Mouse (Mus musculus) forebrain, embryonic 12.5 days (tissue): Measurements from ENCODE around the gene Ccdc194. TPM values are rescaled to one million over a fixed set of nuclear protein-coding genes. Genes with fewer than 3 reads are reported as not detected.

Experiments used
- ATAC-seq: fragments of 200-750 bp; cut with Nextera tagmentation; 2 replicates; pipeline ENCODE4 v1.8.0; 2017; ENCODE audit warnings: moderate TSS enrichment; ENCODE audit not compliant: low FRiP score
- H3K27ac ChIP-seq: fragments of 300-500 bp; sonication (generic); 2 replicates; pipeline ENCODE4 v1.5.1; 2016; ENCODE audit warnings: mild to moderate bottlenecking
- H3K27me3 ChIP-seq: fragments of 300-500 bp; sonication (generic); 2 replicates; pipeline ENCODE4 v1.6.1; 2016; ENCODE audit warnings: mild to moderate bottlenecking
- H3K36me3 ChIP-seq: fragments of 300-500 bp; sonication (generic); replicated peaks from 2 replicates; pipeline ENCODE4 v1.6.1; 2016; ENCODE audit warnings: mild to moderate bottlenecking
- H3K4me1 ChIP-seq: fragments of 300-500 bp; sonication (generic); 2 replicates; pipeline ENCODE4 v1.6.1; 2016
- H3K4me2 ChIP-seq: fragments of 300-500 bp; sonication (generic); 2 replicates; pipeline ENCODE4 v1.6.1; 2016; ENCODE audit warnings: mild to moderate bottlenecking, moderate library complexity
- H3K4me3 ChIP-seq: fragments of 300-500 bp; sonication (generic); replicated peaks from 2 replicates; pipeline ENCODE4 v1.5.1; 2016; ENCODE audit warnings: mild to moderate bottlenecking
- H3K9ac ChIP-seq: fragments of 300-500 bp; sonication (generic); 2 replicates; pipeline ENCODE4 v1.6.1; 2016; ENCODE audit warnings: mild to moderate bottlenecking
- H3K9me3 ChIP-seq: fragments of 300-500 bp; sonication (generic); 2 replicates; pipeline ENCODE4 v1.6.1; 2016
- WGBS: fragments of 180-500 bp; shearing (Covaris S2); methylation state at CpG from one replicate; pipeline ENCODE4 v1.1.7; 2016; 5-methylcytosine and 5-hydroxymethylcytosine counted together
- polyA plus RNA-seq: library from polyadenylated mRNA; unstranded; fragments of >200 nt; fragmentation: Nextera tagmentation; extraction: Ambion mirVana; gene quantifications from 2 replicates; pipeline ENCODE4 v1.2.1, GENCODE M21; 2016

Gene Ccdc194
- polyA plus RNA-seq, 1 experiment from 2014 or later, result 0.20 TPM

- Histone ChIP-seq H3K9me3 (no peaks in the 10 kb centered on the region), H3K9ac (no peak overlapping the region), H3K36me3 (peaks cover 12% of the 10 kb centered on the region), H3K4me2 (no peak overlapping the region), H3K27me3 (0 out of 2 replicates have a peak, but pooled peaks cover 3% of the 10 kb centered on the region), H3K4me1 (peaks cover 11% of the 10 kb centered on the region), H3K4me3 (no peak overlapping the region), H3K27ac (no peak overlapping the region)
- 53% methylated on average over 16 of the region's 16 CpGs for WGBS
- ATAC-seq, result no peak
Measured at GRCm38 (mm10) chr8:71498816-71499690, 26.5 kb downstream of the Ccdc194 start.

- Histone ChIP-seq H3K4me3 (no peak overlapping the region), H3K27ac (no peak overlapping the region), H3K27me3 (0 out of 2 replicates have a peak, but pooled peaks cover 3% of the 10 kb centered on the region), H3K9ac (no peak overlapping the region), H3K4me1 (peaks cover 11% of the 10 kb centered on the region), H3K9me3 (no peaks in the 10 kb centered on the region), H3K36me3 (peaks cover 19% of the 10 kb centered on the region), H3K4me2 (no peak overlapping the region)
- WGBS, result 22% methylated on average over 15 of the region's 15 CpGs
- ATAC-seq, result no peak
Measured at GRCm38 (mm10) chr8:71497881-71498501, 27.5 kb downstream of the Ccdc194 start.

GRCm38 (mm10) chr8:71497077-71497645 lies 28.4 kb downstream of the Ccdc194 start:
- no peak overlapping the region for H3K4me3 ChIP-seq
- 0 out of 2 replicates have a peak, but pooled peaks cover 3% of the 10 kb centered on the region for H3K27me3 ChIP-seq
- H3K9me3 ChIP-seq, result no peaks in the 10 kb centered on the region
- peaks cover 27% of the 10 kb centered on the region for H3K36me3 ChIP-seq
- 86% methylated on average over 1 of the region's 1 CpGs for WGBS
- H3K4me1 ChIP-seq, result peaks cover 11% of the 10 kb centered on the region
- no peak overlapping the region for H3K9ac ChIP-seq
- no peak overlapping the region for H3K4me2 ChIP-seq
- H3K27ac ChIP-seq, result no peak overlapping the region
- no peak for ATAC-seq

- peak overlapping the region; percentile 17; the same call in 1 of the 2 replicates for H3K9ac ChIP-seq
- no peak overlapping the region for H3K4me3 ChIP-seq
- peaks cover 11% of the 10 kb centered on the region for H3K4me1 ChIP-seq
- no peak for ATAC-seq
- H3K27me3 ChIP-seq, result 0 out of 2 replicates have a peak, but pooled peaks cover 3% of the 10 kb centered on the region
- H3K27ac ChIP-seq, result no peak overlapping the region
- WGBS, result 62% methylated on average over 11 of the region's 11 CpGs
- H3K4me2 ChIP-seq, result no peak overlapping the region
- peaks cover 34% of the 10 kb centered on the region for H3K36me3 ChIP-seq
- H3K9me3 ChIP-seq, result no peaks in the 10 kb centered on the region
Measured at GRCm38 (mm10) chr8:71496481-71496880, 29.0 kb downstream of the Ccdc194 start.

- no peak overlapping the region for H3K27ac ChIP-seq
- WGBS, result 92% methylated on average over 5 of the region's 5 CpGs
Measured at GRCm38 (mm10) chr8:71495811-71496210, 29.7 kb downstream of the Ccdc194 start.

GRCm38 (mm10) chr8:71495039-71495438 lies 30.5 kb downstream of the Ccdc194 start:
- Histone ChIP-seq H3K27ac (no peak overlapping the region), H3K4me3 (no peak overlapping the region), H3K9me3 (no peaks in the 10 kb centered on the region), H3K9ac (no peak overlapping the region), H3K4me1 (peaks cover 14% of the 10 kb centered on the region), H3K36me3 (peaks cover 45% of the 10 kb centered on the region), H3K27me3 (0 out of 2 replicates have a peak, but pooled peaks cover 3% of the 10 kb centered on the region), H3K4me2 (no peak overlapping the region)
- 34% methylated on average over 16 of the region's 16 CpGs for WGBS
- peak; percentile 63 for ATAC-seq

More at GRCm38 (mm10) chr8:71495811-71496210, 29.7 kb downstream of the Ccdc194 start:
- ATAC-seq, result no peak
- no peak overlapping the region for H3K4me3 ChIP-seq
- peaks cover 11% of the 10 kb centered on the region for H3K4me1 ChIP-seq
- peaks cover 40% of the 10 kb centered on the region for H3K36me3 ChIP-seq
- H3K9ac ChIP-seq, result 0 out of 2 replicates have a peak overlapping the region, but pooled peaks have one; percentile 17
- H3K9me3 ChIP-seq, result no peaks in the 10 kb centered on the region
- H3K27me3 ChIP-seq, result 0 out of 2 replicates have a peak, but pooled peaks cover 3% of the 10 kb centered on the region
- no peak overlapping the region for H3K4me2 ChIP-seq

- peak; percentile 88 for ATAC-seq
- Histone ChIP-seq H3K4me3 (peak overlapping the region; percentile 65), H3K4me1 (peaks cover 48% of the 10 kb centered on the region), H3K9ac (peak overlapping the region; percentile 80), H3K27me3 (no peaks in the 10 kb centered on the region), H3K4me2 (peak overlapping the region; percentile 100), H3K36me3 (peaks cover 44% of the 10 kb centered on the region), H3K9me3 (no peaks in the 10 kb centered on the region), H3K27ac (peak overlapping the region; percentile 88)
- under 1% methylated on average over 22 of the region's 22 CpGs for WGBS
Measured at GRCm38 (mm10) chr8:71488454-71488853, 37.1 kb downstream of the Ccdc194 start.

- peak; percentile 33 for ATAC-seq
- Histone ChIP-seq H3K9me3 (no peaks in the 10 kb centered on the region), H3K4me2 (peak within 1 kb of the TSS; percentile 100), H3K27me3 (no peaks in the 10 kb centered on the region), H3K36me3 (peaks cover 46% of the 10 kb centered on the region), H3K27ac (peak within 1 kb of the TSS; percentile 88), H3K4me1 (peaks cover 51% of the 10 kb centered on the region), H3K9ac (peak within 1 kb of the TSS; percentile 80), H3K4me3 (peak within 1 kb of the TSS; percentile 65)
- under 1% methylated on average over 33 of the region's 33 CpGs for WGBS
Measured at GRCm38 (mm10) chr8:71487691-71488445, 37.6 kb downstream of the Ccdc194 start, which contains the start of gene Gtpbp3. Gene Gtpbp3 (plus strand): TSS chr8:71488103.

- Histone ChIP-seq H3K27me3 (no peaks in the 10 kb centered on the region; the same call in 1 of the 2 replicates), H3K4me3 (peak overlapping the region; percentile 92), H3K9ac (peak overlapping the region; percentile 99), H3K27ac (peak overlapping the region; percentile 88), H3K9me3 (no peaks in the 10 kb centered on the region), H3K4me2 (peak overlapping the region; percentile 75), H3K36me3 (peaks cover 45% of the 10 kb centered on the region), H3K4me1 (peaks cover 56% of the 10 kb centered on the region)
- ATAC-seq, result no peak
- 13% methylated on average over 7 of the region's 7 CpGs for WGBS
Measured at GRCm38 (mm10) chr8:71486136-71486529, 39.4 kb downstream of the Ccdc194 start.

- ATAC-seq, result peak; percentile 70
- H3K9ac ChIP-seq, result peak within 1 kb of the TSS; percentile 99
- H3K27me3 ChIP-seq, result no peaks in the 10 kb centered on the region; the same call in 1 of the 2 replicates
- 5% methylated on average over 57 of the region's 58 CpGs for WGBS
- H3K4me1 ChIP-seq, result peaks cover 57% of the 10 kb centered on the region
- no peaks in the 10 kb centered on the region for H3K9me3 ChIP-seq
- peak within 1 kb of the TSS; percentile 75 for H3K4me2 ChIP-seq
- peaks cover 45% of the 10 kb centered on the region for H3K36me3 ChIP-seq
- peak within 1 kb of the TSS; percentile 88 for H3K27ac ChIP-seq
- H3K4me3 ChIP-seq, result peak within 1 kb of the TSS; percentile 92
Measured at GRCm38 (mm10) chr8:71485142-71486135, 40.1 kb downstream of the Ccdc194 start, which contains the start of gene Ano8. Gene Ano8 (minus strand): TSS chr8:71485963.
